Mouse (Mus musculus) lung, postnatal 25 days (tissue): ENCODE measurements around the gene Olfr1175-ps.

Experiments used
- DNase-seq: peaks from one replicate; pipeline ENCODE4 v3.0.0; 2022; ENCODE audit warnings: low spot score

The Olfr1175-ps gene

GRCm38 (mm10) chr2:88327115-88327514 is at the start of gene Olfr1175-ps:
Gene Olfr1175-ps, minus strand, starts transcription at chr2:88327215.
- DNase-seq, result no peak

- no peak for DNase-seq
Observed at GRCm38 (mm10) chr2:88356304-88356703, 29.3 kb upstream of the Olfr1175-ps start.

- DNase-seq, result no peak
Observed at GRCm38 (mm10) chr2:88346392-88346791, 19.4 kb upstream of the Olfr1175-ps start, which contains the start of gene Olfr1177-ps. Gene Olfr1177-ps, minus strand, starts transcription at chr2:88346492.

GRCm38 (mm10) chr2:88336421-88336820 is 9.4 kb upstream of the Olfr1175-ps start, which contains the start of gene Olfr1176:
Gene Olfr1176, plus strand, starts transcription at chr2:88336721.
- DNase-seq, result no peak

GRCm38 (mm10) chr2:88315035-88315434 is 12.0 kb downstream of the Olfr1175-ps start, which contains the start of gene Olfr1174-ps:
Gene Olfr1174-ps, minus strand, starts transcription at chr2:88315135.
- no peak for DNase-seq

GRCm38 (mm10) chr2:88279775-88280174 is 47.2 kb downstream of the Olfr1175-ps start, which contains the start of gene Olfr1173:
Gene Olfr1173, minus strand, starts transcription at chr2:88279875.
- DNase-seq, result no peak
